Mouse (Mus musculus): ENCODE results near the gene Atrnl1. TPM values are rescaled to one million over a fixed set of nuclear protein-coding genes. Genes with fewer than 3 reads are reported as not detected.

Atrnl1 gene
- polyA plus RNA-seq, 1 experiment = not detected

DNA sequence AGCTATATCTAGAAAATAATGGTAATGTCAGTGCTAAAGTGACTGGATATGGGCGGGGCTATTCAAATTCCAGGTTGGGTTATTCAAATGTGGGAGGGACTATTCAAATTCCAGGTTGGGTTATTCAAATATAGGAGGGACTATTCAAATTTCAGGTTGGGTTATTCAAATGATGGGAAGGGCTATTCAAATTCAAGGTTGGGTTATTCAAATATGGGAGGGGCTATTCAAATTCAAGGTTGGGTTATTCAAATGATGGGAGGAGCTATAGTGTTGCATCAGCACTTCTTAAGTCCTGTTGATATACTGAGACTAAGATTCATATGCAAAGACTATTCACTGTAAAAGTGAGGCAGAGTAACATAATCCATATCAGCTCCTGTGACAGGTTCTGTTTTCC is 283.4 kb downstream of the Atrnl1 start:
- Histone ChIP-seq H3K4me3 (ENCODE audit: insufficient read depth, low read depth, low read length) (no peak overlapping the region), H3K4me1 (ENCODE audit: control insufficient read depth, insufficient read depth, low read length) (no peaks in the 10 kb centered on the region), H3K27ac (ENCODE audit: insufficient read depth, low read depth, low read length) (no peak overlapping the region)
- no peak for TF ChIP-seq POLR2A (IDR thresholded peaks at IDR 0.05; ENCODE audit: insufficient read depth, low read depth, low read length)
- TF ChIP-seq CTCF (IDR thresholded peaks at IDR 0.05; ENCODE audit: insufficient read depth, low read depth, low read length) = no peak
- 57% methylated on average over 1 of the region's 1 CpGs for WGBS

DNA sequence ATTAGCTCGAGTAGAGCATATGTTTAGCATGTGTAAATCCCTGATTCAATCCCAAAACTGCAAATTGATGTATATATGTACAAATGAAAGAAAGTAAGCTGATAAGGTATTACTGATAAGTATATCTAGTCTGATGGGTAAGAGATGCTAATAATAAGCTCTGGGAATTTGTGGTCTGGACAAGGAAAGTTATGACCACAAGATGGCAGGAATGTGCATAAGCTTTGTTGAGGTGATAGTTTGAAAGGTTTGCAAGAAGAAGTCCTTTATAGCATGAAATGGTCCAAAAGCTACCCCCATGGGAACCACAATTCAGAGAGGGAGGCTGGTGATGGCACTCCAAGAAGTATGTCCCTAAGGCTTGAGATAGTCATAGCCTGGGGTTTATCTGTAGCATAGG is 289.2 kb downstream of the Atrnl1 start:
- no peak overlapping the region for H3K4me3 ChIP-seq (ENCODE audit: insufficient read depth, low read depth, low read length)
- WGBS = 93% methylated on average over 1 of the region's 1 CpGs
- no peaks in the 10 kb centered on the region for H3K4me1 ChIP-seq (ENCODE audit: control insufficient read depth, insufficient read depth, low read length)
- TF ChIP-seq CTCF (IDR thresholded peaks at IDR 0.05; ENCODE audit: insufficient read depth, low read depth, low read length) (no peak), POLR2A (IDR thresholded peaks at IDR 0.05; ENCODE audit: insufficient read depth, low read depth, low read length) (no peak)
- no peak overlapping the region for H3K27ac ChIP-seq (ENCODE audit: insufficient read depth, low read depth, low read length)

DNA sequence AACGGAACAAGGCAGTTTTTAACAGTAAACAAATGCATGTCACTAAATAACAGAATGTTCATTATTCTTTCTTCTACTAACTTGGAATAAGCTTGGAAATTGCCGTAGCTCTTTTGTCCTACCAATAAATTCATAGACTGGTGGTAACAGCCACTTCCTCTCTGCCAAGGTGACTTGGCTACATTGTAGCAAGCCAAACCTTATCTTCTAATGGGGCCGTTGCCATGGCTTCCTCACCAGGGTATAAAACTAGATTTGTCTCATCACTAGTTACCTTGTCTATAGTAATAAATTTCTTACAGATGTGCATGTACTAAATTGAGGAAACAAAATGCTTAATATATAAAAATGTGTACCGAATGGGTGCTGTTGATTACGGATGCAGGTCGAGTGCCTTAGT is 298.6 kb downstream of the Atrnl1 start:
- WGBS = 92% methylated on average over 6 of the region's 6 CpGs
- no peak for TF ChIP-seq CTCF (IDR thresholded peaks at IDR 0.05; ENCODE audit: insufficient read depth, low read depth, low read length)
- TF ChIP-seq POLR2A (IDR thresholded peaks at IDR 0.05; ENCODE audit: insufficient read depth, low read depth, low read length) = no peak

DNA sequence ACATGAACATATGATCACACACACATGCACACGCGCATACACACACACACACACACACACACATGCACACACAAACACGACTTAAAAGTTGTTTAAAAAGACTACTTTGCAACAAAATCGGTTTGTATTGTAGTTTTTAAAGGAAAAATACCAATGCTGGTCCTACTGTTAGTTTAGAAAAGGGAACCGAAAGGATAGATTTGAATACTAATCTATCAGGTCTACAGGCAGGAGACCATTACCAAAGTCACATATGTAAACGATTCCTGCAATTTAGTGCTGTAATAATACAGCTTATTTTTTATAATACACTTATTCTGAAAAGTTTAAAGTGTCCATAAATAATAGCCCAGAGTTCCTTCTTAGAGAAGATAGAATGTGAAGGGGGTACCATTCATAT is 299.8 kb downstream of the Atrnl1 start:
- Histone ChIP-seq H3K4me1 (ENCODE audit: control insufficient read depth, insufficient read depth, low read length) (no peaks in the 10 kb centered on the region), H3K27ac (ENCODE audit: insufficient read depth, low read depth, low read length) (no peak overlapping the region), H3K4me3 (ENCODE audit: insufficient read depth, low read depth, low read length) (no peak overlapping the region)
- TF ChIP-seq POLR2A (IDR thresholded peaks at IDR 0.05; ENCODE audit: insufficient read depth, low read depth, low read length) (no peak), CTCF (IDR thresholded peaks at IDR 0.05; ENCODE audit: insufficient read depth, low read depth, low read length) (no peak)
- WGBS = 93% methylated on average over 6 of the region's 6 CpGs

More for the DNA sequence above, 298.6 kb downstream of the Atrnl1 start:
- Histone ChIP-seq H3K4me1 (ENCODE audit: control insufficient read depth, insufficient read depth, low read length) (no peaks in the 10 kb centered on the region), H3K27ac (ENCODE audit: insufficient read depth, low read depth, low read length) (no peak overlapping the region), H3K4me3 (ENCODE audit: insufficient read depth, low read depth, low read length) (no peak overlapping the region)

DNA sequence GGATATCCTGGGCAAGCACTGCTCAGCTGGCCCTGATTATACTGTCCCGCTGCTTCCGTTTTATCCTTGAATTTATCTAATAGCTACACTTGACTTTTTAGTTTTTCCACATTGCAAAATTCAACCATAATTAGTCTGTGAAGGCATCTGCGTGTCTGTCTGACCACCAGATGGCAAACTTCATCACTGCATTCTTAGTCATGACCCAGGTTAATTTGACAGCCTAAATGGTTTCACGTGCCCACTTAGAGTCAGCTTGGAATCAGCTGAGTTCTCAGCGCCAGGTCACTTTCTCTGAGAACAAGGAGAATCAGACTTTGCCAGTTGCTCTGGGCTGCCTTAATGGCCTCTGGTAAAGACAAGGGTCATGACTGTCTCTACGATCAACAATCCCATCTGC is 305.5 kb downstream of the Atrnl1 start:
- TF ChIP-seq CTCF (IDR thresholded peaks at IDR 0.05; ENCODE audit: insufficient read depth, low read depth, low read length) (no peak), POLR2A (IDR thresholded peaks at IDR 0.05; ENCODE audit: insufficient read depth, low read depth, low read length) (no peak)
- WGBS = 73% methylated on average over 6 of the region's 6 CpGs
- no peaks in the 10 kb centered on the region for H3K4me1 ChIP-seq (ENCODE audit: control insufficient read depth, insufficient read depth, low read length)
- H3K27ac ChIP-seq (ENCODE audit: insufficient read depth, low read depth, low read length) = no peak overlapping the region
- H3K4me3 ChIP-seq (ENCODE audit: insufficient read depth, low read depth, low read length) = no peak overlapping the region

DNA sequence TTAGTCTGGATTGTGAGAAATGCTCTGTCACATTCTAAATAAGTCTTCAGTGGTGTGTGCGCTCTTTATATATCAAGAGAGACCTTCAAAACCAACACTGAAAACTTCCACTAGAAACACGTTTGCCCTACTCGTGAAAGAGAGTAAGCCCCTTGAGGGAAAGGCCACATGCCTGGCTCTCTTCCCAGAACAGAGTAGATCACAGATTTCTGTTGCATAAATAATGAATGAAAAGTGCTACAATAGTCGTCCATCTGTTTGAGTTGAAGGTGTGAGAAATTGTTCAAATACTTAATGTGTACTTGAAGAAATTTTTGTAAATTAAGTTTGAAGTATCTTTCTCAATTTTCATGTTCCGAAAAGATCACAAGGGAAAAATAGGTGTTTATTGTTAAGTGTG is 312.2 kb downstream of the Atrnl1 start:
- Histone ChIP-seq H3K4me1 (ENCODE audit: control insufficient read depth, insufficient read depth, low read length) (peaks cover 3% of the 10 kb centered on the region), H3K4me3 (ENCODE audit: insufficient read depth, low read depth, low read length) (no peak overlapping the region), H3K27ac (ENCODE audit: insufficient read depth, low read depth, low read length) (no peak overlapping the region)
- WGBS = 77% methylated on average over 5 of the region's 5 CpGs
- TF ChIP-seq POLR2A (IDR thresholded peaks at IDR 0.05; ENCODE audit: insufficient read depth, low read depth, low read length) = no peak
- no peak for TF ChIP-seq CTCF (IDR thresholded peaks at IDR 0.05; ENCODE audit: insufficient read depth, low read depth, low read length)

DNA sequence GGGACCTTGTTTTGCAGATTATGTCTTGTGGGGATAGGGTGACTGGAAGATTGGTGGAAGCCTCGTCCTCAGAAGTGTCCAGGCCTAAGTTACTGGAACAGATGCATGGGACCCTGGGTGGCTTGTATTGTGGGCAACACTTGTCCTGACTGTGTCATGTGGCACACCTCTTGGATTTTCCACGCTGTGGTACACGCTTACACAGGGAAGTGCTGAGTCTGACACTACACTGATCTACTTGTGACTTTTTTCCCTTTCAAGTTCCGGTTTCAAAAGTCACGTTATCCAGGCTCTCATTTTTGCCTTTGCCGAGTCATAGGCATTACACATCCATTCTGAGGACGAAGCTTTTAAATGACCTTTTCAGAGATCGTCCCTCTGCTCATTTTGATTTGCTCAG is 314.0 kb downstream of the Atrnl1 start:
- no peak overlapping the region for H3K4me3 ChIP-seq (ENCODE audit: insufficient read depth, low read depth, low read length)
- 76% methylated on average over 8 of the region's 8 CpGs for WGBS
- peaks cover 3% of the 10 kb centered on the region for H3K4me1 ChIP-seq (ENCODE audit: control insufficient read depth, insufficient read depth, low read length)
- H3K27ac ChIP-seq (ENCODE audit: insufficient read depth, low read depth, low read length) = no peak overlapping the region
- TF ChIP-seq POLR2A (IDR thresholded peaks at IDR 0.05; ENCODE audit: insufficient read depth, low read depth, low read length) (no peak), CTCF (IDR thresholded peaks at IDR 0.05; ENCODE audit: insufficient read depth, low read depth, low read length) (no peak)

DNA sequence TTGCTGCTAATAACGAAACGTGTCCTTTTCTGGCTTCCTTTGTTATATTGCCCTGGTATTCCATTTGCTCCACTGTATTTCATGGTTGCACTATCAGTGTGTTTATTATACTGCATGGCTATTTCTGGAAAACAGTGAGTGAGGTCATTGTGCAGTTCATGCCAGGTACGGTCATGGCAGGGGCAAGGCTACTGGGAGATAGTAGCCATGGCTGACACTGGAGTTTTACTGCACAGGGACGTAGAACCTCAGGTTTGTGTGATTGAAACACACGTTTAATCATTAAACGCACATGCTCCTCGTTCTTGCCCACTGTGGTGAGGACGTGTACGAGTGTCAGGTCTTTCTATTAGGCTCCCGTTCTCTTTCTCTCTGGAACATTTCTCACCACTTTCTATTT is 314.8 kb downstream of the Atrnl1 start:
- peaks cover 3% of the 10 kb centered on the region for H3K4me1 ChIP-seq (ENCODE audit: control insufficient read depth, insufficient read depth, low read length)
- no peak for TF ChIP-seq POLR2A (IDR thresholded peaks at IDR 0.05; ENCODE audit: insufficient read depth, low read depth, low read length)
- no peak for TF ChIP-seq CTCF (IDR thresholded peaks at IDR 0.05; ENCODE audit: insufficient read depth, low read depth, low read length)
- no peak overlapping the region for H3K27ac ChIP-seq (ENCODE audit: insufficient read depth, low read depth, low read length)
- no peak overlapping the region for H3K4me3 ChIP-seq (ENCODE audit: insufficient read depth, low read depth, low read length)
- WGBS = 91% methylated on average over 10 of the region's 10 CpGs

DNA sequence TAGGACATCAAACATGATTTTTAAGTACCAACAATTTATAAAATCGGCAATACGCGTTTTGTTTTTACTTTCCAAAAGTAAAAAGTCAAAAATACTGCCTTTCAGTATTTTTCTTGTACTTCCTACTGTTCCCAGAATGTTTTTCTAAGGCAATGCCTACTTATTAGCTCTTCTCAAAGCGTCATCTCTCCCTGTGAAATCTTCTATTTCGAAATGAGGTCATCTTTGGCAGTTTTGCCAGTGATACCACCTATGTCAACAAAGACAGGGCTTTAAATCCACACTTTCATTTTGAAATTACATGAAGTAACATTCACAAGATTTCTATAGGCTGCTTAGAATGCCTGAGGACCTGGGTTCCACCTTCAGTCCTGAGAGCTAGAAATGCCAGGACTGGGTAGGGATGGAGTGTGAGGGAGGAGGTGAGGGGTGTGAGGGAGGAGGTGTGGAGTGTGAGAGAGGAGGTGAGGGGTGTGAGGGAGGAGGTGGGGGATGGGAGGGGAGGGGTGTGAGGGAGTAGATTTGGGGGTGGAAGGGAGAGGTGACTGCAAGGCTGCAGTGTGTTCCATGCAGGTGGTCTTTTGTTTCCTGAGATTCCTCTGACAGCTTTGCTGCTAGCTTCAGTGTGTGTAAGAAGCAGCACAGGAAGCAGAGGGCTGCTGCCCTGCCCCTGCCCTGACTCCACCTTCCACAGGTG is 315.5 kb downstream of the Atrnl1 start:
- Histone ChIP-seq H3K4me3 (ENCODE audit: insufficient read depth, low read depth, low read length) (no peak overlapping the region), H3K4me1 (ENCODE audit: control insufficient read depth, insufficient read depth, low read length) (peaks cover 3% of the 10 kb centered on the region), H3K27ac (ENCODE audit: insufficient read depth, low read depth, low read length) (no peak overlapping the region)
- WGBS = 93% methylated on average over 5 of the region's 5 CpGs
- TF ChIP-seq POLR2A (IDR thresholded peaks at IDR 0.05; ENCODE audit: insufficient read depth, low read depth, low read length) (no peak), CTCF (IDR thresholded peaks at IDR 0.05; ENCODE audit: insufficient read depth, low read depth, low read length) (no peak)
